Mouse (Mus musculus): ENCODE measurements around the gene Birc6.
"Not testable (repeated sequence)": the region's sequence is repeated elsewhere in the genome, so short reads cannot be mapped to it uniquely, and the experiment has no call there.

The Birc6 gene

DNA sequence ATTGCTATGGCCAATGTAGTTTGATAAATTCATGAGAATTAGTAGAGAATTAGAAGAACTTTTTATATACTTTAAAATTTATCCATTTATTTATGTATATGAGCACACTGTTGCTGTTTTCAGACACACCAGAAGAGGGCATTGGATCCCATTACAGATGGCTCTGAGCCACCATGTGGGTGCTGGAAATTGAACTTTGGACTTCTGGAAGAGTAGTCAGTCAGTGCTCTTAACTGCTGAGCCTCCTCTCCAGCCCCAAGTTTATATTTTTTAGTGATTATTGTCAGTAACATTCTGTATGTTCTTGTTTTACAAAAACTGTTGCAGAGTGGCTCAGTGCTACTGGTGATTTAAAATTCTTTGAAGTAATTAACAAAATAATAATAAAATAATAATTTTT is 36.1 kb downstream of the Birc6 start:
- DNase-seq, result no peak

DNA sequence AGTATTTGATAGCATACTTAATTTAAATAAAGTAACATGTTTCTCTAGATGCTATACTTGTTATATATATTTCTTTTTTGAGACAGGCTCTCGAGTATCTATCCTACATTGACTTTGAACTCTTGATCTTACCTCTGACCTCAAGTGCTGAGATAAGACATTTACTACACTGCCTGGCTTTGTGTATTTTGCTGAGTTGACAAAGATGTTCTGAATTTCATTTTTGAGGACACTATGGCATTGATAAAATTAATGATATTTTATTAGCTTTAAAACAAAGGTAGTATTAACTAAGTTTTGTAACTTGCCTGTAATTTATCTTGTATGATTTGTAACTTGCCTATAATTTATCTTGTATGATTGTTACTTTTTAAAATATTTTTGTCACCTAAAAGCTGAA is 41.1 kb downstream of the Birc6 start:
- DNase-seq, result no peak

DNA sequence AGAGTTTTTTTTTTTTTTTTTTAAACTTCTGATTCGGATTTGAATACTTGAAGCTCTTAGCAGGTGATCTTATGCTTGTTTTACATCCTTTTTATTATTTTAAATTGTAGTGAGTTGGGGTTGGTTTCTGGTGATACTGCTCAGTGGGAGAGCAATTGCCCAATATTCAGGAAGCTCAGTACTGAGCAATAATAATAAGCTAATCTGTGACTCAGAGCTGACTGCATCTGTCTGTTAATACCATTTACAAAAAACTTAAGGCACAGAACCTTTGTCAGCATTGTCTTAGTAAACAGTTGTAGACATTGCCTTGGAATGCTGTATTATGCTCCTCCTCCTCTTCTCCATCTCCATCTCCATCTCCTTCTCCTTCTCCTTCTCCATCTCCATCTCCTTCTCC is 42.5 kb downstream of the Birc6 start:
- no peak for DNase-seq

DNA sequence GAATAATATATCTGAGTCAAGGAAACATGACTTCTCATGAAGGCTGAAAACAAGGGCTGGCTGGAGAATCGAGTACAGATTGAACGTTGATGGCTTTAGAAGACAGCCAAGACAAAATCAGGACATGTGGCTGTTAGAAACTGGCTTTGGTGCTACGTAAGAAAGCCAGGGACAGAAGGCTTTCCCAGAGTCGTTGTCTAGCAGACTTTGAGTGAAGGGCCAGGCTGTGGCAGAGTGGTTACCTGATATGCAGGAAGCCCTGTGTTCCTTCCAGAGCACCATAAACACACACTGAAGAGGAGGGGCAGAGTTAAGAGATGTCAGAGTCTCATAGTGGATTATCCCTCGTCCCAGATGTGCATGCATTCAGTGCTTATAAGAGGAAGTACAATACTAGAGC is 49.1 kb downstream of the Birc6 start:
- DNase-seq, result no peak

DNA sequence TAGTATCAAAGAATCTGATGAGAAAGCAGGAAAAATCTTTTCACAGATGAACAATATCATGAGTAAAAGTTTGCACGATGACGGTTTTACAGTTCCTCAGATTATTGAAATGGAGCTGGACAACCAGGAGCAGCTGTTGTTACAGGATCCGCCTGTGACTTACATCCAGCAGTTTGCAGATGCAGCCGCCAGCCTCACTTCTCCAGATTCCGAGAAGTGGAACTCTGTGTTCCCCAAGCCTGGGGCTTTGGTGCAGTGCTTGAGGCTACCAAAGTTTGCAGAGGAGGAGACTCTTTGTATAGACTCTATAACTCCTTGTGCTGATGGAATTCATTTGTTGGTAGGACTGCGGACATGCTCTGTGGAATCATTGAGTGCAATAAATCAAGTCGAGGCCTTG is 51.5 kb downstream of the Birc6 start:
- no peak for DNase-seq

DNA sequence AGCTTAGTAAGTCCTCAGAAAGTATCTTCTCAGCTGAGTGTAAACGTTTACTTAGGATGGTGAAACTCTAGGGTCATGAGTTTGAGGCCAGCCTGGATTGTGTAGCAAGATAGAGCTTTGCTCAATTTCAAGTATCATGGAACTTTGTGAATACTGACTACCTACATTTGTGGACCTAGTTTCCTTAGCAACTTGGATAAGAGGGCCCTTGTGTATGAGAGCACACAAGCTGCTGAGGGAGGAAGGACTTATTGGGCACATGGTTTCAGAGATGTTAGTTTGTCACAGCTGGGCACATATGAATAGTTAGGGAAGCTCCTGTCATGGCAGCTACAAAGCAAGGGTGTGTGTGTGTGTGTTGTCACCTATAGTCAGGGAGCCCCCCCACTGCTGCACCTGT is 52.6 kb downstream of the Birc6 start:
- no peak for DNase-seq

DNA sequence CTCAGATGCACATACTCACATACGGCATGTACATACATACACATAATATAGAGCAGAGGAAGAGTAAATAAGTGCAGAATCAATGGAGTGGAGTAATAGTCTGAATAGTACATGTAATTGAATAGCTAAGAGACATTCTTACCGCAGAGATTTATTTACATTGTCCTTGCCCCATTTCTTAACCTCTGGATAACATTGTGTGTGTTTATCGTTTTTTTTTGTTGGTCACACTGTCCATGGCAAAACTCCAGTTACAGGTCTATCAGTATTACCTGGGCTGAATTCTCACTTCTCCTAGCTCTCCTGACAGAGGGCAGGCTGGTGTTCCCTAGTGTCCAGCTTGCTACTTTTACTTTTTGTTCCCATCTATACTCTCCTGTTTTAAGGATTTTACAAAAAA is 58.7 kb downstream of the Birc6 start:
- no peak for DNase-seq

DNA sequence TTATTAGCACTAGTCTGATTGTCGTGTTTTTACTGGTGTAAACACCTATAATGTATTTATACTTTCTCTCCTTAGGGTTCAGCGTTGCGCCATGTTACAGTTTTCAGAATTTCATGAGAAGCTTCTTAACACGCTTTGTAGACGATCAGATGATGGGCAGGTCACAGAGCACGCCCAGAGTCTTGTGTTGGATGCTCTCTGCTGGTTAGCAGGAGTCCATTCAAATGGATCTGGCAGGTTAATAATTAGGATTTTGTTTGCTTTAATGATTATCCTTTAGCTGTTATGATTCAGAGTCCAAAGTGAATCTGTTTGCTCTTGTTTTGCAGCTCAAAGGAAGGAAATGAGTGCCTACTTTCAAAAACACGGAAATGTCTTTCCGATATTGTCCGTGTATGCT is 70.8 kb downstream of the Birc6 start:
- DNase-seq, result no peak

DNA sequence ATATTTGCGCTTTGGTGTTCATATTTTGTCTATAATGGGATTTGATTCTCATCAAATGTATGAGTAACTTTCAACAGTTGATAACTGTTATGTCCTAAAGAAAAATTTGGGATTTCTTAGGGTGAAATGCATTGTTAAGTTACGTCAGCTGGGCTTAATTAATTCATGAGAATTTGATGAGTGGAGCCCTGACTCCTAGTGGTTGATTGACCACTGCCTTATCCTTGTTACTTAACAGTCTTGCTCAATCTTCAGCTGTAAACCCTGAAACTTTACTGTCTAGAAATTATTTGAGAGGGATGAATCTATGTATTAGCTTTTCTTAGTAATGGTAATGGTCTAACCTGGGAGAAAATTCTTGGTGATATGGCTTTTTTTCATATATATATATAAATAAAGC is 71.3 kb downstream of the Birc6 start:
- DNase-seq, result no peak

DNA sequence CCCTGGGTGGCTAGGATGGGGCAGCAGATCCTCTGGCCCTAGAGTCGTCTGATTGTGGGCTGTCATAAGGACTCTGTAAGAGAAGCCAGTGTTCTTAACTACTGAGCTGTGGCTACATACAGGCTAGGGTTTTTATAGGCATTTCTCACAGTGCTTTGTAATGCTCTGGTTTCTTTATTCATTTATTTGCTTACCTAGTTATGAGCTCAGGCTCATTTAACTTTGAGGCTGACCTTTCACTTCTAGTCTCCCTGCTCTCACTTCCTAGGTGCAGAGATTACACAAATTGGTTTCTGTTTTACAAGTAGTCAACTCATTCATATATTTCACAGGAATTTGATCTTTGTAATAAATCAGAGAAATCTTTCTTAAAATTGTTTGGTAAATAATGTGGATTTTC is 73.1 kb downstream of the Birc6 start:
- no peak for DNase-seq

DNA sequence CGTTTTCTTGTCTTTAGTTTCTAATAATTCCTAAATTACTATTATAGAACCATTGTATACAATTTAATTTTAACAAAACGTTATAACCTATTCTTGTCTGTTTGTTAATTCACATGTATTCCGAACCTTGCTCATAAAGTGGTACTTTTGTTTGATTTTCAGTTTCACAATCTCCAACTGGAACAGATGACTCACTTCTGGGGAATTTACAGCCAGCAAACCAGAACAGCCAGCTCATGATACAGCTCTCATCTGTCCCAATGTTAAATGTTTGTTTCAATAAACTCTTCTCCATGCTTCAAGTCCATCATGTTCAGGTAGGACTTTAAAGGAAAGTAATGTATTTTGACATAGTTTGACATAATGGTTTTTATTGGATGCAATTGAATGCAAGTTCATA is 102.7 kb downstream of the Birc6 start:
- DNase-seq, result no peak

DNA sequence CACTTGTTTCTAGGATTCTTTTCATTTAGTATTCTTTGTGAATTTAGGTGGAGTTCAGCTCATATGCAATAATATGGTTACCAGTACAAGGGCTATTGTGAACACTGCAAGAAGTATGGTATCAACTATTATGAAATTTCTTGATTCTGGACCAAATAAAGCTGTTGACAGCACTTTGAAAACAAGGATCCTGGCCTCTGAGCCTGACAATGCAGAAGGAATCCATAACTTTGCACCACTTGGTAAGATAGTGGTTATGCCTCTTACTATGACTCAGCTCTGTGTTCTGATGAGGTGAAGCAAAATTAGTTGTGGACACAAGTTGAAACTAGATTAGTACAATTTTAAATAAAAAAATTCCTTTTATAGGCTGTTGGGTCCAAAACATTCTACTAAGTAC is 114.3 kb downstream of the Birc6 start:
- DNase-seq, result no peak

DNA sequence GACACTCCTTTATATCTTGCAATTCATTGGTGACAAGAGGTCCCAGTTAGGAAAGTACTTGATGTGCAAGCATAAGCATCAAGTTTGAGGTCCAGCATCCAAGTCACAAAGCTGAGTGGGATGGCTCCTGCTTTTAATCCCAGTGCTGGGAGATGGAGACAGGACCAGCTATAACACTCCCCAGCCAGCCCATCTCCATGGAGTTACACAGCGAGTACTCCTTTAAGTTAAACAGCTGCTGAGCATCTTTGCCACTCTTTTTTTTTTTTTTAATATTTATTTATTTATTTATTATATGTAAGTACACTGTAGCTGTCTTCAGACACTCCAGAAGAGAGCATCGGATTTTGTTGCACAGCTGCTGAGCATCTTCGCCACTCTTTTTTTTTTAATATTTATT is 130.3 kb downstream of the Birc6 start:
- DNase-seq, result no peak

DNA sequence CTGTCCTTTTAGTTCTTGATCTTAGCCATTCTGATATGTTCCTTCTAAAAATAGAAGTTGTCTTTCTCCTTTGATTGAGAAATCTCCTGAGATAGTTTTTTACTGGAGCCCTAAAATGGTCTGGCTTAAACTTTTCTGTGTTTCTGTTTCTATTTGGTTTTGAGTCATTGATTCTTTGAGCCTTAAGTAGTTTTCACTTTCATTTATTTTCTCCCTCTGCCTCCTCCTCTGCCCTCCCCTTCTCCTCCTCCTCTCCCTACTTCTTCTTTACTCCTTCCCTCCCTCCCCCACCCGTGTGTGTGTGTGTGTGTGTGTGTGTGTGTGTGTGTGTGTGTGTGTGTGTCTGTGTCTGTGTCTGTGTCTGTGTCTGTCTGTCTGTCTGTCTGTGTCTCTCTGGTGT is 139.9 kb downstream of the Birc6 start:
- DNase-seq, result no peak

DNA sequence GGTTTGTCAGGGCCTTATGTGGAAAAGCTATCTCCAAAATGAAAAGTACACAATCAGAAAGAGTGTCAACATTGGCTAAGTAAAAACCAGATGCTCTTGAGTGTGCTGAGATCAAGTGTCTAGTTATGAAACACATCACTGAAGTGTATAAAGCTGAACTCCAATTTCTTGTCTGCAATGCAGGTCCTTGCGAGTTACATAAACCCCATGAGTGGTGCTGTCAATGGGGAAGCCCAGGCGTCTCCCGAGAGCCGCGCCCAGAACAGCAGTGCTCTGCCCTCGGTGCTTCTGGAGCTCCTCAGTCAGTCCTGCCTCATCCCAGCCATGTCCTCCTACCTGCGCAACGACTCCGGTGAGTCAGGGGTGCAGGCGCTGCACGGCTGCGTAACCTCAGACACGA is 141.9 kb downstream of the Birc6 start:
- no peak for DNase-seq

DNA sequence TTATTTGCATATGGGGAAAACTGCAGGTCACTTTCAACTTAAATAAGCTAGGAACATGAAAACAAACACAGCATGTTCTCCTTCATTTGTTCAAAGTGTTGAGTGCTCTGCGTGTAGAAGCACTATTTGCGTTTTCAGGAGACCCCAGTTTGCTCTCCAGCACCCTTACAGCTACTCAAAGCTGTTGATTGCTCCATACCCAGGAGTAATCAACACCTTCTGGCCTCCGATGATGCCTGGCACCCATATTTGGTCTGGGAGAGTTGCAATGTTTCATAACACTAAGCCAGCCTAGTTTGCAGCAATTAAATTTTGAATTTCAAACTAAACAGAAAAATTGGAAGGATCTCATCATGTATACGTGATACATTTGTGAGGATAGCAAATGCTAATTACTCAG is 144.4 kb downstream of the Birc6 start:
- DNase-seq, result no peak

DNA sequence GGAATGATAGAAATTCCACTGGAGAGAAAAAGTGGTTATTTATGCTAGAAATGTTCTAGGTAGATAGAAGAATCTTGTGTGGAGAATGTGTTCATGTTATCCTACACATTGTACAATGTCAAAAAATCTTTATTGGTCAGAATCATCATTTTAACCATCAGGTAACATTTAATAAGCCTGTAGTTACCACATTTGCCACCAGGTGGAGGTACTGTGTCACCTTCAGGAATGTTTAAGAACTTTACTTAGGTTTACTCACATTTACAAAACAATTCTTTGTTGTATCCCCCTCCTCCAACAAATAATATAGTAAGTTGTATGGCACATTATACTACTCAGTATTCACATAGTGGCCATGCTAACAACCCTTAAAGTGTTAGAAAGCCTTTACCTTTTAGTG is 145.2 kb downstream of the Birc6 start:
- DNase-seq, result no peak

DNA sequence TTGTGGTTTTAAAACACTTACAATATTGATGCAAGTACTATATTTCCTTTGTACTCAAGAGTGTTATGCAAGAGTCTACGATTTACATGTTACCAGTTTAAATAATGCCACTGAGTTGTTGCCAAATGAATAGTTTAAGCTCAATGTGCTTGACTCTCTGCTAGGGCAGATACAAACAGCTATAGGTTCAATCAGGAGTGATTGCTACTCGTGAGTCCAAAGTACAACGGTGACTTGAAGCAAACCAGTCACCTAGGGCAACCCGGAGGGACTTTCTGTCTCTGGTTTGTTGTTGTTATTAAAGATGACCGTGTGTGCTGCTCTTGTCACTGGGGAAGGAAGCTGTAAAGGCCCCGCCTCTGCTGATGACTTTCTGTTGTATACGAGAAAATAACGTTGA is 150.0 kb downstream of the Birc6 start:
- DNase-seq, result no peak

DNA sequence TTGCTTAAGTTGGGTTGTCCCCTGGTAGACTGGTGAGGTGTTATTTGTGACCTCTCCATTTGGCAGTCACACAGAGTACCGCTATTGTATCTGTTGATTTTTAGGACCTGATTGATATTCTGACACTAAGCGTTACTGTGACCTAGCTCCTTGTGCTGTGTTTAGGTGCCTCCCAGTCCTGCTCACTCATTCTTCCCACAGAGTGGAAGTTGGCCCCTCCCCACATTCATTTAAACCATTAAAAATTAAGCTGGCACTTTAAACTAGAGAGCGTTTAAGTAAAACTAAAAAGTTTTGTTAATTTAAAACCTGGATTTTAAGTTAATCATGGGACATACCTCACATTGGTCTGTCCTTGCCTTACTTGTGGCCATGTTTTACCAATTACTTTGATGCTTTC is 156.8 kb downstream of the Birc6 start:
- DNase-seq, result no peak

DNA sequence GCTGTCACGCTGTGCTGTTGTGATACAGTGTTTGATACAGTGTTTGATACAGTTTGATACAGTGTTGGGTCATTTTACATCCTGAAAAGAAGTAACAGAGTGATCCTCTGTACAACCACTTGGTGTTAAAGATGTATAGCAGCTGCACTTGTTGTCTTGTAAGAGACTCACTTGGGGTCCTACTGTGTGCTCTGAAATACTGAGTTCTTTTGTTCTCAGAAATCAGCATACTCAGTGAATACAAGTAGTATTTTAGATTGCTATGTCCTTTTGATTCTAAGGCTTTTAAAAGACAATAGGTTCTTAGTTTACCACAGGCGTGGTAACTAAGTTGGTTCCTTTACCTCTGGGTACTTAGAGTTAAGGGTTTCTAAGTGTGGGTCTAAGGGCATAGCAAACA is 160.5 kb downstream of the Birc6 start:
- DNase-seq, result no peak

DNA sequence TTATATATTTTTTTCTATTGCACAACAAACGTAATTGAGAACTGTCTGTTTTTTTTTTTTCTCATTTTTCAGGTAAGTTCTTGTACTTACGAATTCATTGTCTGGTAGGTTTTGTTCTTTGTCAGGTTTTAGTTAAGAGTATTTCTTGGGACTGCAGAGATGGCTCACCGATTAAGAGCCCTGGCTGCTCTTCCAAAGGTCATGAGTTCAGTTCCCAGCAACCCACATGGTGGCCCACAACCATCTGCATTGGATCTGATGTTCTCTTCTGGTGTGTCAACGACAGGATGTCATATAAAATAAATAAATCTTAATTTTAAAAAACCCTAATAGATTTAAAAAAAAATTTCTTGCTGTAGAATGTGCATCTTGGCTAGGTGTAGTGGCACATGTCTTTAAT is 161.3 kb downstream of the Birc6 start:
- no peak for DNase-seq

DNA sequence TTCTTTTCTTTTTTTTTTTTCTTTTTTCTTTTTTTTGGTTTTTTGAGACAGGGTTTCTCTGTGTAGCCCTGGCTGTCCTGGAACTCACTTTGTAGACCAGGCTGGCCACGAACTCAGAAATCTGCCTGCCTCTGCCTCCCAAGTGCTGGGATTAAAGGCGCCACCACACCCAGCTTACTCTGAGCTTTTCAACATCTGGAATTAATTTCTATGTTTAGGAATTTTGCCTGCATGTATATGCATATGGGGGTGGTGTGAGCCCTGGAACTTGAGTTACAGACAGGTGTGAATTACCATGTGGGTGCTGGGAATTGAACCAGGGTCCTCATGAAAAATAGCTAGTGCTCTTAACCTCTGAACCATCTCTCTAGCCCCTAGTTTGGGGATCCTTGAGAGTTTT is 173.6 kb downstream of the Birc6 start:
- DNase-seq, result not testable (repeated sequence)

DNA sequence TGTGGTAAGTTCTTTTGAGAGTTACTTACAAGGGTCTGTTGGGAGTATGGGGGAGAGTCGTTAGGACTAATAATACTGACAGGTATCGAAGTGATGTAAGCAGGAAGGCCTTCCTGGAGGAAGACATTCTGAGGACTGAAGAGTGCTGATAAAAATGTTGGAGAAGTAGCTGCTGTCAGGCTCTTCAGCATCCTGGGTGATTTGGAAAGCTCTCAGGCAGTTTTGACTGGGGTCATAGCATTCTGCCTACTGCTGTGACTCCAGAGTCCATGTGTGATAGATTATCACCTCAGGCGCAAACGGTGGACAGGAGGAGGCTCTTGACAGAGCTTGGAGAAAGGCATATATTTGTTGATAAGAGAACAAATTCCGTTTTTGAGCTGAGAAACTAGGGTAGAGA is 177.4 kb downstream of the Birc6 start:
- no peak for DNase-seq

DNA sequence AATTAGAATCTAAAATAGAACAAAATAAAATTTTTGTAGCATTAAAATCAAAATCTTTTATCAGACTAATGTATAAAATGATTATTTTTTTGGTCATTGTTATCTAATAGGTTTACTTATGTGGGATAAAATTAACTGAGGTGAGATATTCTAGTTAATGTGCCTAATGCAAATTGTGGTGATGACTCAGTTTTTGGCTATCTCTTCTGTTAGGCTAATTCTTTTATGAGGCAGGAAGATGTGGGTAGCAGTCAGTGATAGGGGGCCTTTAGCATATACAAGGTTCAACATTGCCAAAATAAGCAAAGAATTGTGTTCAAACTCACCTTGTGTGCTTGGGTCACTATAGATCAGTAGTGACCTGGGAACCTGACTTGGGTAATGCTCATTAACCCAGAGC is 178.5 kb downstream of the Birc6 start:
- no peak for DNase-seq

DNA sequence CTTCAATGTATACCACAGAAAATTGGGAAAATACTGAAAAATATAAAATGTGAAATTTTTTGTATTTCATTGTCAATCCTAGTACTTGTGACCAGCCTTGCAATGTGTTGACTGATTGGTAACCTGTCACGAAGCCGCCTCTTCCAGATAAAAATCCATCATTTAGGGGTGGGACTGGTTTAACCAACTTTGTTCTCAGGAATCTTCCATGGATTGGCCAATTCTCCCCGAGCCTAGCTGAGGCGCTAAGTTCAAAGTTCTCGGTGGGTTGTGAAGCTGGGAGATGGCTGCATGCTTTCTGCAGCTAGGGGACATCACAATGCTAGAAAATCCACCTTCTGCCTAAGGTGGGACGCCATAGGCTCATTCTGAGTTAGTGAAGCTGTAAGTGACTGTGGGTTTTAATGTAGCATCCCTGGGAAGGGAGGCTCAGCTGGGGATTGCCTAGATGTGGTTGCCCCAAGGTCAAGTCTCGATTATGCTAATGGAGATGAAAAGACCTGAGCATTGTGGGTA is 179.6 kb downstream of the Birc6 start:
- no peak for DNase-seq

DNA sequence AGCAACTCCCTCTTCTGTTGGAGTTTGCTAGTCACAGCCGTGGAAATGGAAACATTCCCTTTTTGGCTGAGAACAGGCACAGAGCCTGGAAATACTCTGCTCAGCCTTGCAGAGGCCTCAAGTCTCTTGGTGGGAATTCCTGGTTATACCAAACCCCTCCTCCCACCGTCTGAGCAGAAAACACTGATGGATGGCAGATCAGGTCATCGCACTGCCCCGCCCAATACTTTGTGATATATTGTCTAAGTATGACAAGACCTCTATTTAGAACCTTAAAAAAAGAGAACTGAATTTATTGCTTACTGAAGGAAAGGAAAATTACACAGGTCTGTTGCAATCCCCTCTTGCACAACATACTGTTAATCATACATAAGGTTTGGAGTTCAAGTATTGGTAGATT is 182.6 kb downstream of the Birc6 start:
- no peak for DNase-seq

Measured in thymus, postnatal 36 days (tissue).